Mouse (Mus musculus): ENCODE data around the gene G6pc2.

G6pc2 gene

GRCm38 (mm10) chr2:69239315-69239714, 28.4 kb downstream of the G6pc2 start:
- no peak for DNase-seq (ENCODE audit: low spot score in 2 of 2)

GRCm38 (mm10) chr2:69244924-69245323, 34.1 kb downstream of the G6pc2 start:
- no peak for DNase-seq (ENCODE audit: low spot score in 2 of 2)

GRCm38 (mm10) chr2:69247081-69247480, 36.2 kb downstream of the G6pc2 start:
- no peak for DNase-seq (ENCODE audit: low spot score in 2 of 2)

GRCm38 (mm10) chr2:69248221-69248755, 37.4 kb downstream of the G6pc2 start:
- DNase-seq (ENCODE audit: low spot score in 2 of 2) = no peak

GRCm38 (mm10) chr2:69264069-69264618, 53.3 kb downstream of the G6pc2 start:
- no peak for DNase-seq (ENCODE audit: low spot score in 2 of 2)

GRCm38 (mm10) chr2:69275875-69276274, 65.0 kb downstream of the G6pc2 start:
- no peak for DNase-seq (ENCODE audit: low spot score in 2 of 2)
